Mouse (Mus musculus): ENCODE measurements around the gene Spz1. TPM values are rescaled to one million over a fixed set of nuclear protein-coding genes. Genes with fewer than 3 reads are reported as not detected.

The Spz1 gene
- polyA plus RNA-seq, 1 experiment from 2014 or later = not detected

- H3K27ac ChIP-seq (ENCODE audit: poor library complexity, severe bottlenecking) = peak overlapping the region; percentile 56
- H3K9me3 ChIP-seq (replicated peaks) = no peaks in the 10 kb centered on the region
- ATAC-seq (ENCODE audit: insufficient number of reproducible peaks, low FRiP score) = no peak
- H3K27me3 ChIP-seq (replicated peaks) = no peaks in the 10 kb centered on the region
- no peak overlapping the region for H3K4me3 ChIP-seq
- H3K36me3 ChIP-seq = no peaks in the 10 kb centered on the region
- peaks cover 34% of the 10 kb centered on the region for H3K4me1 ChIP-seq (replicated peaks)
- 61% methylated on average over 6 of the region's 6 CpGs for WGBS
- H3K9ac ChIP-seq = no peak overlapping the region
- no peak overlapping the region for H3K4me2 ChIP-seq
Measured at GRCm38 (mm10) chr13:92594481-92594880, 18.5 kb upstream of the Spz1 start.

DNA sequence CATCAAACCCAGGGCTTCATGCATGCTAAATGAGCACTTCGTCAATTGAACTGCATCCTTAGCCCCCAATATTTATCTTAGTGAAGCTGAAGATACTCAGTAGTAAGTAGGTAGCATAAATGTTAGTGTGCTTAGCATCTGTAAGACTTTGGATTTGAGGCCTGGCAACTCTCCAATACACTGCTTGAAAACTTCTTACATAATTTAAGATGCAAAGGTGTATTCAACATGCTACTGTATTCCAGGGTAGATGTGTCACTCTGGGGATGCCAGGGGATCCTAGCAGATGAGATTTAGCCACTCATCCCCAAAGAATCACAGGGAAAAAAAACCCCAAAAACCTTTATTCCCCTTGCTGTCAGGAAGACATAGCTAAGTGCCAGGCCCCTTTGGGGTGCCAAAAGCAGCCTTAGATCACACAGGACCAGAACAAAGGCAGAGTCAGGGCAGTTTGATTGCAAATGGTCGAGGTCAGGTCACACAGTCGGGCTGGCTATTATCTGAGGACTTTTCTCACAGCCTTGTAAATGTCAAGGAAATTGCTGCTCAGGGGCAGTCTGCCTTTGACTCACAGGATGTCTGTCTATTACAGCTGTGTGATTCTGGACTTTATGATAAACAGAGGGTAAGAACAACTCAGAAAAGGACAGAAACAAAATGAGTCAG, 17.9 kb upstream of the Spz1 start:
- no peaks in the 10 kb centered on the region for H3K9me3 ChIP-seq (replicated peaks)
- H3K4me3 ChIP-seq = no peak overlapping the region
- no peak overlapping the region for H3K4me2 ChIP-seq
- ATAC-seq (ENCODE audit: insufficient number of reproducible peaks, low FRiP score) = 0 out of 2 replicates have a peak, but pooled peaks have one; percentile 40
- H3K27me3 ChIP-seq (replicated peaks) = no peaks in the 10 kb centered on the region
- H3K4me1 ChIP-seq (replicated peaks) = peaks cover 38% of the 10 kb centered on the region
- H3K27ac ChIP-seq (ENCODE audit: poor library complexity, severe bottlenecking) = peak overlapping the region; percentile 56
- no peaks in the 10 kb centered on the region for H3K36me3 ChIP-seq
- WGBS = 21% methylated on average over 3 of the region's 3 CpGs
- H3K9ac ChIP-seq = no peak overlapping the region

GRCm38 (mm10) chr13:92592786-92593635, 17.0 kb upstream of the Spz1 start:
- Histone ChIP-seq H3K4me1 (replicated peaks) (peaks cover 43% of the 10 kb centered on the region), H3K9me3 (replicated peaks) (no peaks in the 10 kb centered on the region), H3K27me3 (replicated peaks) (no peaks in the 10 kb centered on the region), H3K4me2 (peak overlapping the region; percentile 46), H3K36me3 (no peaks in the 10 kb centered on the region), H3K4me3 (no peak overlapping the region), H3K27ac (ENCODE audit: poor library complexity, severe bottlenecking) (peak overlapping the region; percentile 19; the same call in 1 of the 2 replicates), H3K9ac (no peak overlapping the region)
- peak; percentile 86 for ATAC-seq (ENCODE audit: insufficient number of reproducible peaks, low FRiP score)
- WGBS = 7% methylated on average over 12 of the region's 12 CpGs

- 40% methylated on average over 5 of the region's 5 CpGs for WGBS
- no peaks in the 10 kb centered on the region for H3K36me3 ChIP-seq
- H3K9me3 ChIP-seq (replicated peaks) = no peaks in the 10 kb centered on the region
- H3K27me3 ChIP-seq (replicated peaks) = no peaks in the 10 kb centered on the region
- peaks cover 43% of the 10 kb centered on the region for H3K4me1 ChIP-seq (replicated peaks)
- peak overlapping the region; percentile 46; the same call in 1 of the 2 replicates for H3K4me2 ChIP-seq
- H3K27ac ChIP-seq (ENCODE audit: poor library complexity, severe bottlenecking) = no peak overlapping the region
- ATAC-seq (ENCODE audit: insufficient number of reproducible peaks, low FRiP score) = no peak
- no peak overlapping the region for H3K4me3 ChIP-seq
- no peak overlapping the region for H3K9ac ChIP-seq
Measured at GRCm38 (mm10) chr13:92592268-92592785, 16.4 kb upstream of the Spz1 start.

DNA sequence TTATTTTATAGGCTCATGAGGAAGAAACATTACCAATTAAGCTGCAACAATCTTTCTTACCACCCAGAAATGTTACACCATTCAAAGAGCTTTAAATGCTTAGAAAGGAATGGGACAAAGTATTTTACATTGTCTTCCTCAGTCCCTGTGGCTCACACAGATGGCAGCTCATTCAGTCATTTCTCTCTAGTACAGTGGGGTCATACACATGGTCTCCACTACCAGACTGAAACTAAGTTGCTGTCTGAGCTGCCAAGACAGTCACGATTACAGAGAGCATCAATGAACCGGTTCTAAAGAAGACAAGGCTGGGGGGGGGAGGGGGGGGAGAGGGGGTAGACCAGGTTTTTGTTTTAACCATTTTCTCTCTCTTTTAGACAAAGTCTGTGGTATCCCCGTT, 15.3 kb upstream of the Spz1 start:
- H3K27me3 ChIP-seq (replicated peaks) = no peaks in the 10 kb centered on the region
- H3K4me1 ChIP-seq (replicated peaks) = peaks cover 43% of the 10 kb centered on the region
- no peak overlapping the region for H3K9ac ChIP-seq
- H3K4me2 ChIP-seq = no peak overlapping the region
- no peaks in the 10 kb centered on the region for H3K36me3 ChIP-seq
- 68% methylated on average over 3 of the region's 3 CpGs for WGBS
- ATAC-seq (ENCODE audit: insufficient number of reproducible peaks, low FRiP score) = no peak
- H3K27ac ChIP-seq (ENCODE audit: poor library complexity, severe bottlenecking) = no peak overlapping the region
- no peak overlapping the region for H3K4me3 ChIP-seq
- no peaks in the 10 kb centered on the region for H3K9me3 ChIP-seq (replicated peaks)

DNA sequence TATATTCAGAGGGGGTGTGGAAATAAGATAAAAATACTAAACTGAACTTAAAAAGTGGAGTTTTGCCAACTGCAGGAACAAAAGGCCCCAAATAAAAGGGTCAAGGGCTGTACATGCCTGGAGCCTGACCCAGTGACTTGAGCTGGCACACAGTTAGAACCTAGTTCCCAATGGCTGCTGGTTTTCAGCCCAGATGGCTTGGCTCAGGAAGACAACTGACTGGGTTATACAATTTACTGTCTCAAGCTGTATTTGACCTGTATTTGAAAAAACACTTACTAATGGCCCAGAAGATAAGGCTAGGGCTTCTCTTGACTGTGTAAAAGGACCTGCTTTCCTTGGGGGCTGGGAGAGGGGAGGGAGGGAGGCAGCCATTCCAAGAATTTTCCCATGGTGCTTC, 13.3 kb upstream of the Spz1 start:
- H3K27ac ChIP-seq (ENCODE audit: poor library complexity, severe bottlenecking) = no peak overlapping the region
- H3K4me1 ChIP-seq (replicated peaks) = peaks cover 30% of the 10 kb centered on the region
- H3K36me3 ChIP-seq = no peaks in the 10 kb centered on the region
- H3K9ac ChIP-seq = no peak overlapping the region
- no peak overlapping the region for H3K4me3 ChIP-seq
- no peaks in the 10 kb centered on the region for H3K27me3 ChIP-seq (replicated peaks)
- no peak overlapping the region for H3K4me2 ChIP-seq
- H3K9me3 ChIP-seq (replicated peaks) = no peaks in the 10 kb centered on the region
- no peak for ATAC-seq (ENCODE audit: insufficient number of reproducible peaks, low FRiP score)

DNA sequence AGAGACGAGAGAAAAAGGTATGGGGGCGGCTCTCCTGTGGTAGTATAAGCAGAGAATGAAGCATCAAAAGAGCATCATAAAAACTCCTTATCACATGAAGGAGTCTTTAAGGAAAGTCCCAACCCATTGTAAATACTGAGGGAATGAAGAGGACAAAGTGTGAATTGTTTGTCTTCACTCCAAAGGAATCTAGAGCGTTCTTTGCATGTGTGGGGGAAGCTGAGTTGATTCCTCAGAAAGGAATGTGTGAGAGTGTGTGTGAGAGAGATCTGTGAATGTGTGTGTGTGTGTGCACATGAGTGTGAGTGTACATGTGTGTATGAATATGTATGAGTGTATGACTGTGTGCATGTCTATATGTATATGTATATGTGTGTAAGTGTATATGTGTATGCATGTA, 12.7 kb upstream of the Spz1 start:
- no peaks in the 10 kb centered on the region for H3K36me3 ChIP-seq
- no peak overlapping the region for H3K27ac ChIP-seq (ENCODE audit: poor library complexity, severe bottlenecking)
- H3K27me3 ChIP-seq (replicated peaks) = no peaks in the 10 kb centered on the region
- WGBS = 67% methylated on average over 3 of the region's 3 CpGs
- H3K9me3 ChIP-seq (replicated peaks) = no peaks in the 10 kb centered on the region
- peaks cover 24% of the 10 kb centered on the region for H3K4me1 ChIP-seq (replicated peaks)
- H3K4me3 ChIP-seq = no peak overlapping the region
- H3K4me2 ChIP-seq = no peak overlapping the region
- H3K9ac ChIP-seq = no peak overlapping the region
- ATAC-seq (ENCODE audit: insufficient number of reproducible peaks, low FRiP score) = no peak

- Histone ChIP-seq H3K4me3 (no peak overlapping the region), H3K4me2 (no peak overlapping the region), H3K27me3 (replicated peaks) (no peaks in the 10 kb centered on the region), H3K27ac (ENCODE audit: poor library complexity, severe bottlenecking) (no peak overlapping the region; the same call in 1 of the 2 replicates), H3K36me3 (no peaks in the 10 kb centered on the region), H3K9me3 (replicated peaks) (no peaks in the 10 kb centered on the region), H3K9ac (no peak overlapping the region), H3K4me1 (replicated peaks) (peaks cover 20% of the 10 kb centered on the region)
- no peak for ATAC-seq (ENCODE audit: insufficient number of reproducible peaks, low FRiP score)
- 55% methylated on average over 8 of the region's 8 CpGs for WGBS
Measured at GRCm38 (mm10) chr13:92584094-92584717, 8.2 kb upstream of the Spz1 start.

GRCm38 (mm10) chr13:92580220-92581043, 4.5 kb upstream of the Spz1 start:
- Histone ChIP-seq H3K4me1 (replicated peaks) (peaks cover 13% of the 10 kb centered on the region), H3K36me3 (no peaks in the 10 kb centered on the region), H3K9ac (no peak overlapping the region), H3K27me3 (replicated peaks) (no peaks in the 10 kb centered on the region), H3K27ac (ENCODE audit: poor library complexity, severe bottlenecking) (no peak overlapping the region), H3K4me3 (no peak overlapping the region), H3K9me3 (replicated peaks) (no peaks in the 10 kb centered on the region), H3K4me2 (no peak overlapping the region)
- ATAC-seq (ENCODE audit: insufficient number of reproducible peaks, low FRiP score) = peak; percentile 45; the same call in 1 of the 2 replicates
- WGBS = 29% methylated on average over 10 of the region's 10 CpGs

- no peak for ATAC-seq (ENCODE audit: insufficient number of reproducible peaks, low FRiP score)
- Histone ChIP-seq H3K9me3 (replicated peaks) (no peaks in the 10 kb centered on the region), H3K4me1 (replicated peaks) (peaks cover 7% of the 10 kb centered on the region), H3K27ac (ENCODE audit: poor library complexity, severe bottlenecking) (no peak overlapping the region), H3K4me2 (no peak overlapping the region), H3K27me3 (replicated peaks) (no peaks in the 10 kb centered on the region), H3K36me3 (no peaks in the 10 kb centered on the region), H3K9ac (no peak overlapping the region), H3K4me3 (no peak overlapping the region)
- 65% methylated on average over 4 of the region's 4 CpGs for whole genome bisulfite sequencing
Measured at GRCm38 (mm10) chr13:92578210-92578609, 2.2 kb upstream of the Spz1 start.

All from heart, embryonic 12.5 days (tissue).